Mouse (Mus musculus): ENCODE measurements around the gene Gpr84. TPM values are rescaled to one million over a fixed set of nuclear protein-coding genes. Genes with fewer than 3 reads are reported as not detected.
"Not testable (repeated sequence)": the region's sequence is repeated elsewhere in the genome, so short reads cannot be mapped to it uniquely, and the experiment has no call there.

Gpr84 gene
- total RNA-seq, 2 experiments from 2014 or later, result not detected

- intact Hi-C loops (cut with DNase I), result no loop called here
Measured at GRCm38 (mm10) chr15:103292673-103293345, 17.6 kb downstream of the Gpr84 start.

GRCm38 (mm10) chr15:103290843-103291242 is 19.6 kb downstream of the Gpr84 start:
- intact Hi-C loops (cut with DNase I), result no loop called here
- no peak for DNase-seq

More at GRCm38 (mm10) chr15:103292673-103293345, 17.6 kb downstream of the Gpr84 start:
- DNase-seq, result no peak

GRCm38 (mm10) chr15:103290417-103290816 is 20.0 kb downstream of the Gpr84 start:
- intact Hi-C loops (cut with DNase I), result no loop called here
- DNase-seq, result no peak

GRCm38 (mm10) chr15:103289600-103289999 is 20.8 kb downstream of the Gpr84 start:
- intact Hi-C loops (cut with DNase I), result no loop called here
- no peak for DNase-seq

- DNase-seq, result peak; percentile 78 to 81
- intact Hi-C loops (cut with DNase I), result no loop called here
Measured at GRCm38 (mm10) chr15:103285778-103286417, 24.5 kb downstream of the Gpr84 start.

- no peak for DNase-seq
- intact Hi-C loops (cut with DNase I), result loop anchor here (1.0 kb wide), 1 partner anchor 23 kb away; no protein-coding TSS in a partner anchor
Measured at GRCm38 (mm10) chr15:103284647-103285046, 25.8 kb downstream of the Gpr84 start.

GRCm38 (mm10) chr15:103284066-103284465 is 26.3 kb downstream of the Gpr84 start:
- intact Hi-C loops (cut with DNase I), result loop anchor here (1.0 kb wide), 1 partner anchor 23 kb away; no protein-coding TSS in a partner anchor
- DNase-seq, result peak in 1 of 2 experiments; percentile 61

GRCm38 (mm10) chr15:103281465-103282205 is 28.8 kb downstream of the Gpr84 start:
- DNase-seq, result no peak
- intact Hi-C loops (cut with DNase I), result no loop called here

- peak; percentile 34 to 60 for DNase-seq
- intact Hi-C loops (cut with DNase I), result no loop called here
Measured at GRCm38 (mm10) chr15:103280817-103281464, 29.5 kb downstream of the Gpr84 start.

GRCm38 (mm10) chr15:103279750-103280149 is 30.7 kb downstream of the Gpr84 start:
- intact Hi-C loops (cut with DNase I), result no loop called here
- no peak for DNase-seq

GRCm38 (mm10) chr15:103277949-103278348 is 32.5 kb downstream of the Gpr84 start:
- intact Hi-C loops (cut with DNase I), result no loop called here
- no peak for DNase-seq

GRCm38 (mm10) chr15:103275943-103276342 is 34.5 kb downstream of the Gpr84 start:
- DNase-seq; intact Hi-C loops (cut with DNase I): not testable (repeated sequence)

GRCm38 (mm10) chr15:103272419-103273279 is 37.8 kb downstream of the Gpr84 start, which contains the start of gene Copz1:
TSS of gene Copz1 (plus strand) at chr15:103272714.
- DNase-seq, result peak; percentile 97 to 99
- intact Hi-C loops (cut with DNase I), result loop anchor here (5.0 kb wide), 1 partner anchor 35 kb away; no protein-coding TSS in a partner anchor

- intact Hi-C loops (cut with DNase I), result no loop called here
Measured at GRCm38 (mm10) chr15:103268903-103269302, 41.5 kb downstream of the Gpr84 start.

GRCm38 (mm10) chr15:103264794-103265193 is 45.6 kb downstream of the Gpr84 start:
- DNase-seq, result no peak
- intact Hi-C loops (cut with DNase I), result no loop called here

More at GRCm38 (mm10) chr15:103268903-103269302, 41.5 kb downstream of the Gpr84 start:
- DNase-seq, result no peak

- intact Hi-C loops (cut with DNase I), result no loop called here
- no peak for DNase-seq
Measured at GRCm38 (mm10) chr15:103259989-103260388, 50.4 kb downstream of the Gpr84 start.

GRCm38 (mm10) chr15:103259162-103259561 is 51.2 kb downstream of the Gpr84 start:
- intact Hi-C loops (cut with DNase I), result no loop called here
- no peak for DNase-seq

All from heart, postnatal 10 days (tissue).